Mouse (Mus musculus) left cerebral cortex, adult 18-20 months (tissue): Measurements from ENCODE around the gene Ccdc124. TPM values are rescaled to one million over a fixed set of nuclear protein-coding genes. Genes with fewer than 3 reads are reported as not detected.
A peak's percentile ranks its signal among the peaks of the same experiment; 100 is the strongest.

Experiments
- DNase-seq, 2 experiments: peaks; one replicate each; pipeline ENCODE4 v3.0.0; 2021 to 2022; ENCODE audit warnings: low spot score in 2 of 2, mixed read lengths in 1 of 2
- total RNA-seq, 2 experiments: library from RNA; stranded (reverse); gene quantifications; 2 replicates each; pipeline ENCODE4 v1.2.3; 2021

Gene Ccdc124
- total RNA-seq, 2 experiments from 2014 or later: 101 to 102 TPM

DNA sequence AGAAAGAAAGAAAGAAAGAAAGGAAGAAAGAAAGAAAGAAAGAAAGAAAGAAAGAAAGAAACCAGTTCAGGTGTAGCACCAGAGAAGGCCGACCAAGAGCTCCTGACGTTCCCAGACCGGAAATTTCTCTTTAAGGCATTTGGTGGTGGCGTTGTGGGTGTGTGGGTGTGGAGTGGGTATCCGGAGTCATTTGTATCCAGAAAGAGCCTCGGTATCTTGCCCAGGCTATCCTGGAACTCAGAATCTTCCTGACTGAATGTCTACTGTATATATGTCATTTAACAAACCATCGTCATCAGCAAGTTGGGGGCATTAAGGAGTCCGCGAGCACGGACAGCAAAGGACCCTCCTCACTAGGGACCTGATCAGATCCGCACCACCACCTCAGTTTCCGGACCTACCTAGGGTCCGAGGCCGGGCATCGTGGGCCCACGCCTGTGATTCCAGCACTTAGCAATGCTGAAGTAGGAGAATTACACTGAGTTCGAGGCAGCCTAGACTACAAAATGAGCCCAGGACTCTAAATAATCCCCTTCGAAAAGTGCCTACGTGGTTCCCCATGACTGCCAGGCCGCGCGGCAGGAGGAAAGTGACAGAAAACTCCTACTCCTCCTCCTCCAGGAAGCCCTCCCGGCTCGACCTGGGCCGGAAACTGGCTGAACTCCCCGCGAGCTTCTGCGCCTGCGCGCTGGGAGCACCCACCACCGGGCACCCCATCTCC, 932 bp downstream of the Ccdc124 start:
- no peak for DNase-seq

DNA sequence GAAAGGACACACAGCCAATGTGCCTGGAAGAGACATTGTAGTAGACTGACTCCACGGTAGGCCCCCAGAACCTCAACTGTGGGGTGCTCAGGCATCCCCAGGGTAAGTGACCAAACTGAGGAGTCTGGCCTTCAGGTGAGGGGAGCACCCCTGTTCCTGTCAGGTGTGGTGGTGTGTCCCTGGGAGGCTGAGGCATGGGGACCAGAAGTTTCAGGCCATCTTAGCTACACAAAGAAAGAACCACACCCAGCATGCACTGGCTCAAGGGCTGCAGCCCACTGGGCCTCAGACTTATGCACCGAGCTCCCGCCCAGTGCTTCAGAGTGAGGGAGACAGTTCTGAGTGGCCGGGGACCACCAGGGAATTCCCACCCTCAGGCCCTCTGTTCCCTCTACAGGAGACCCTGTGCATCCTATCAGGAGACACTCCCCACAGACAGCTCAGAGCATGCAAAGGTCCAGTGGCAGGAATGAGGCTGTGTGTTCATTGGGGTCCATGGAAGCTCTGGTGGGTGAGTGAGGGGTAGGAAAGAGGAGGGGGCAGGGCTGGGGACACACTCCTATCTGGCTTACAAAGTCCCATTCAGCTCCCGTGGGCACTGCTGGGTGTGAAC, 2.4 kb downstream of the Ccdc124 start:
- DNase-seq: no peak

DNA sequence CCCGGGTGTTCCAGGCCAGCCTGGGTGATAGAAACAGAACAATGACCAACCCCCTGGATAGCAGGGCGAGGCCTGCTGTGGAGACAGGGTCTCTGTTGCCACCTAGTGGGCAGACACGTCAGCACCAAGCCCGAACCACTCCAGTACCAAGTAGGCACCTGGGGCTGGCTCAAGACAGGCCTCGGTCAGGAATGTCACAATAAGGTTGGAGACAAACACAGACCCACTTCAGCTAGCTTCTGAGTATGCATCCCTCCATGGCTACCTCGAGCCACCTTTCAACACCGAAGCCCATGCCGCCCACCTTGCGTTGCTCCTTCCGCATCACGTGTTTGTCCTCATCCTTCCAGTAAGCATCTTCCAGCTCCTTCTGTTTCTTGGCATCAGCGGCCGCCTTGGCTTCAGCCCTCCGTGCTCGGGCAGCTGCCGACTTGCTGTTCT, 4.1 kb downstream of the Ccdc124 start:
- DNase-seq: peak; percentile 79 to 83

DNA sequence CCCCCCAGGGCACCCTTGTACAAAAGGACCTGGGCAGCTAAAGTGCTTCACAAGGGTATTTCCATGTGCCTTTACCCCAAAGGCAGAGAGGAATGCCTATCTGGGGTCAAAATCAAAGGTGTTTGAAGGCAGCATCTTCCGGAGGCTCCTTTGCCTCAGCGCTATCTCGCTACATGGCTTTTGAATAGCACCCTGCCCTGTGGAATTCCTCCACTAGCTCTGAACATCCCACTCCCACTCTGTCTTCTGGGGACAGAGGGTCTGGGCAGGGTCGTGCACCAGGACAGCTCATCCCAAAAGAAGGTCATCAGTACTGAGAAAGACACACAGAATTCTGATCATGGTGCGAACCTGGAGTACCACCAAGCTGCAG, 4.5 kb downstream of the Ccdc124 start:
- no peak for DNase-seq

DNA sequence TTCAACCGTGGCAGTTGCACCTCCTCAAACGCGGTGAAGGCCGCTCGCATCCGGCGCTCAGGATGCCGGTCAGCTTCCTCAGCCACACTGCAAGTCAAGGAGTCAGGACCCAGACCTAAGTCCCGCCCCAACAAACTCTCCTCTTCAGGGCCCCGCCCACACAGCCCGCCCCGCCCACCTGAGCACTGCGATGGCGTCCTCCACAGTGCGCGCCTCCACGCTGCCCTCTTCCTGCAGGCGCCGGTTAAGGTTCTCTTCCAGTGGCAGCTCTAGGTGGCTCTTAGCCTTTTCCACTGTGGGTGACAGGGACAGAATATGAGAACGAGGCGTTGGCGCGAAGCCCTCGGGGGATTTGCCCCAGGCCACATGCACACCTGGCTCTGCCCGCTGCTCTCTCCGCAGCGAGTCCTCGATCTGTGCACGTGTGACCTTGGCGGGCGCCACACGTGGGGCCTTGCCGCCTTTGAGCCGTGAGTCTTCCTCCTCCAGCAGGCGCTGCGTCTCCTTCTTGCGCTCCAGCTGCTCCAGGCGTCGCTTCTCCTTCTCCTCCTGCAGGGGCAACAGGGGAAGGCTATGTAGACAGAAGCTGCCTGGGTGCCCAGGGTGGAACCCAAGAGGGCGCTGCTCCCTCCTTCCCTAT, 5.1 kb downstream of the Ccdc124 start:
- no peak for DNase-seq

DNA sequence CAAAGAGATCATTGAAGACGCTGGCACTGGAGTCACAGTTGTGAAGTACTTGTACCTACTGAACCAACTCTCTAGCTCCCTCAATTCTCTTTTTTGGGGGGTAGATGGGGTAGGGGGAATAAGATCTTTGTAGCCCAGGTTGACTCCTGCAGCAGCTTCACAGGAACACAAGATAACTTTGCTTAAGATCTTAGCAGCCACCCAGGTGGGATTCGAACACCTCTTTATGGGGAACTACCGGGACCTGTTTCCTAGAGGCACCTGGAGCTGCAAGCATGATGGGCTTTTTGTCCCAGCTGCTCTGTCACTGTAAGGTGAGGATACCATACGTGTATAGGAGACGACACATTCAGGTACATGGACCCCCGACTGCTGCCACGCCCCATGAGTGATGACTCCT, 7.2 kb downstream of the Ccdc124 start:
- DNase-seq: no peak

DNA sequence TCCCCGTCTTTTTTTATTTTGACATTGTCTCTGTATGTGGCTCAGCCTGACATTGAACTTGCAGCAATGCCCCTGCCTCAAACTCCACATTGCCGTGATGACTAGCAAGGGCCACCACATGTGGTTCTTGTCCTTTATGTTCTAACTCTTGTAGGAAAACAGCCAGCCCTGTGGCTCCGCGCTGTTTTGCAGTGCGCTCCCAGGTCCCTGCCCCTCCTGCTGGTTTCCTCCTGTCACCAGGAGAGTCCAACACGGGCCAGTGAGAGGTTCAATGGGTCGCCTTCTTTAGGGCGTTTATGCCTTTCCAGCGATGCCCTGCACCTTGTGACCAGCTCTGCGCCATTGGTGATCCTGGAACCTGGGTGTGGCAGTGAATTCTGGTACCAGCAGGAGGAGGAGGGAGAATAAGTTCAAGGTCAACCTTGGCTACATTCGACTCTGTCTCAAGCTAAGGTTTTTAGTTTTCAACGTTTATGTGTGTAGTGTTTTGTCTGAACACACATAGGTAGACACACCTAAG, 7.7 kb downstream of the Ccdc124 start:
- no peak for DNase-seq

DNA sequence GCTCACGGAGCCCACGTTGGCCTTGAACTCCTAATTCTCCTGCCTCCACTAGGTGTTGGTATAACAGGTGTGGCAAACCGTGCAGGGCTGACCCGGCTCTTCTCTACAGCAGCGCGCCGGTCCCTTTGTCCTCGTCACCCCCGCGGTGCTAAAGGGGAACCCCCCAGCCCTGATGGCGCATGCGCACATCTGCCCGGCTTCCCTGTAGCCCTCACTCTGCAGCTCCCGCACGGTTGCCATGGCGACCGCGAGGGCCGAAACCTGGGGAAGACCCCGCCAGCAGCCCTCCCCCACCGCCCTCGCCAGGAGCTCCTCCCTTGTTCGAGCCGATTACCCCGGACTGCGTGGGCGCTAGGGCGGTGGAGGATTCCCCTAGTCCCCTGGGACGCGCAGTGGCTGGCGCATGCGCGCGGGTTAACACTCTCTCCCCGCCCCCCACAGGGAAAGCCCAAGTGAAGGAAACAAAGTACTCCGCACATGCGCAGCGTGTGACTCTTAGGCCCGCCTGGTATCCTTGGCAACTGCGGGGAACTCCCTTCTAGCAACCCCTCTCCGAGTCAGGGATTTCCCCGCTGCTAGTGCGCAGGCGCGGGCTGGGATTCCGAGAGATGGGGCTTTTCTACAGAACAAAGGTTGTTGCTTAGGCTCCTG, 8.3 kb downstream of the Ccdc124 start:
- DNase-seq: peak; percentile 99 to 100

DNA sequence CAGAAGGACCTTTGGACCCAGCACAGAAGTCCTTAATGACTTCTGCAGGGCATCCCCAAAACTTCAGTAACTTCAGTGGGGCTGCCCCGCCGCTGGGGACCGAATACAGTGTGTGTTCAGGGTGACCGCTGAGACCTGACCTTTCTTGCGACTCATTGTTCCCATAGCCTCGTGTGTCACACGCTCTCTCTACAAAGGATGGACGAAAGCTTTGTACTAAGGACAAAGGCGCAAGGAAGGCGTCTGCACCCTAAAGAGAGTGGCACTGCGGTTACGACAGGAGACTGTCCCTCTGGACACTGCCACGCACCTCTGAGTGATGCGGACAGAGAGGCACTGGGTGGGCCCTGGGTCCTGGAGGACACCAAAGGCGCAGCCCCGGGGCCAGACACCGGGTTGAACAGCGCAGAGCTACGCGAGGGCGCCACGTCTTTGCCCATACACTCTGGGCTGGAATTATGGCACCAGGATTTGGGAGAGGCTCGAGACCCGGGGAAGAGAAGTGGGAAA, 9.0 kb downstream of the Ccdc124 start:
- DNase-seq: no peak

DNA sequence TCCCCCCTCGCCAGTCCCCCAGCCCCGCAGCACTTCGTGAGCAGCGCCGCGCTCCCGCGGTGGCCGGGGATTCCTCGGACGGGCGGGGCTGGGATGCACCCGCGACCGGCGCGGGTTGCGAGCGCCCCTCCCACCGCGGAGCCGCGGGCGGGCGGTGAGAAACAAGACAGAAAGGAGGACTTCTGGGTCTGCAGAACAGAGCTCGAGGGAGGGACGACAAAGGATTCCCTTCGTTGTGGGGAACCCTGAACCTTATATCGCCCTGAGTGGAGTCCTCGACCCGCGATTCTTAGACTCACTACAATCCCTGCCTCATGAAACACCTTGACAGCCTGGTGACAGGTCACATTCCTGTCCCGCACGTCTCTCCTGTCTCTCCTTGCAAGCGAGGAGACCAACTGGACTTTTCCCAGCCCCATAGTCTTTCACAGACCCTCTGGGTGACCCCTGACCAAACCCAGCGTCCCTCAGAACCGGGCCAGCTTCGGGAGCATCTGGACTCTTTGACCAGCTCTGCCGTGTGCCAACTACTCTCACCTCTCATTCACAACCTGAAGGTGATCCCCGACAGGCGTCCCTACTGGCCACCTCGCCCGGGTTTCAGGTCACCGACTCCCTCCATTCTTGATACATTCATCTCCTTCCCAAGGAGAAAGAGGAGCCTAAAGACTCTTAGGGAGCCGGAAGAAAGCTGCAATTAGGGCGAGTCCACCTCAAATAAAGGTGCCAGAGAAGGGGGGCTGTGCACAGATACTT, 9.6 kb downstream of the Ccdc124 start:
- DNase-seq: peak in 1 of 2 experiments; percentile 45

DNA sequence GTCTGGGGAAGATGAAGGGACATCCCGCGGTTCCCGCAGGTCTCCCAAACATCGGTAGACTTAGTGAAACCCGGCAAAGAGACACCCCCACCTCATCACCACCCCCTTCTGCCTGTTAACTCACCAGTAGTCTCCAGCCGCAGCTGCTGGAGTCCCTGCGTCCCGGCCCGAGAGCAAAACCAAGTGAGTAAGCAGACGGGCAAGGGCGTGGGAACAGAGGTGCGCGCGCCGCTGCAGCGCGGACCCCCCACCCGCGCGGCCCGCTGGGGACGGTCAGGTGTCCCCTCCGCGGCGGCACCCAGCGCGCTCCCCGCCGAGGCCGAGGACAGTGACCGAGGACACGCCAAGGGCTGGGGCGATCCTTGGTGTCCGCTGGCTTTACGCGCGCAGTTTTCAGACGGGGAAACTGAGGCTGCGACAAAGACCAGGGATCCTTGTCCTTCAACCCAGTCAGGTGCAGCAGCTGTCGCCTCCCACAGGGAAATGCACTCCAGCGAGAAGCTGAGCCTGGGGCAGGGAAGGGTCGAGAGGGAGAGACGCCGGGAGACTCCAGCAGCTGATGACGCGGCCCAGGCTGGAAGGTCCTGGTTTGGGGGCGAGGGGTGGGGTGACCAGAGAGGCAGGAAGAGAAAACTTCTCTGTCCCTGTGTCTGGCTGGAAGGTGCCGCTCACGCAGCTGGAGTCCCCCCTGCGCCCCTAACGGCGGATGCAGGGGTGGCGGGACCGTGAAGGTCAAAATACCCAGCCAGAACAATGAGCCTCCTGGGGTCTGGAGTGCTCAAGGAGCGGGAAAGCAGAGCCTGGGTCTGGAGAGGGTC, 10.7 kb downstream of the Ccdc124 start, which contains the start of gene Kcnn1:
TSS of gene Kcnn1 (minus strand) at position 435 of the 818 bp plus-strand sequence.
- no peak for DNase-seq

DNA sequence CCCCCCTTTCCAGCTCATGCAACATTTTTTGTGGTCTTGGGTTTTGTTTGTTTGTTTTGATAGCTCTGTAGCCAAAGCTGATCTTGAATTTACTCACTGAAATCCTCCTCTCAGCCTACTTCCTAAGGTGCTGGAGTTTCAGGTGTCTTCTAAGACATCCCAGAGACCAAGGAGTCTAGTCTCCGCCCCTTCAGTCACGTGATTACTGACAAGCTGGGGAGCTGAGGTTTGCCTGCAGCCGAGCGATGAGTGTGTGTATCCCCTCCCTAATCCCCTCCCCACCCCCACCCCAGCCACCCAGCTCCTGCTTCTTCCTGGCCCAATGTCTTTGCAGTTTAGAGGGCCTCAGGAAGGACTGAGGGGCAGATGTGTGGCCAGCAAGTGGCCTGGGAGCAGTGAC, 16.2 kb downstream of the Ccdc124 start:
- DNase-seq: no peak

DNA sequence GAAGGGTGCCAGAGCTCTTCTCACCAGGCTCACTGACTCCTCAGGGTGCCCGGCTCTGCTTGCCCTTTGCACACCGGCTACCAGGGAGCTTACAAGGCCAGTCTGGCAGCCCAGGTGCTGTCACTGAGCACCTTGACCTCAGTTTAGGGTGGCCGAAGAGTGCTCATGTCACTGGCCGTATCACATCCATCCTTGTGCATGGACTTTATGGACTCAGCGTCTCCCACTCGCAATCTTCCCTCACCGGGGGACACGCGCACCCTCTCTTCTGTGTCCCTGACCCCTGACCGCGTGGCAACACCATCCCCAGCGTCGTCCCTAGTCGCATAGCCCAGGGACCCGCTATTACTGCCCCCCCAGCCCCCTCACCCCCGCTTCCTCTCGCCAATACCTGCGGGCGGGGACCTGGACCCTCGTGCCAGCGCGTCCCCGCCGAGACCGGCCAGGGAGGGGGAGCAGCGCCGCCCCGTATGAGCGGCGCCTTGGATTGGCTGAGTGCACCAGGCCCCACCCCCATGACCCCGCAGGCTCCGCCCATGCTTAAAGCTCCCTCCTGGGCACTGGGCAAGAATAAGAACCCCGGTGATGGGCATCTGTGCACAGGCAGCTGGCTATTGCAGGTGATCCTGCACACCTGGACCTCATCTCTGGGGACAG, 17.1 kb downstream of the Ccdc124 start:
- DNase-seq: peak; percentile 77 to 80

DNA sequence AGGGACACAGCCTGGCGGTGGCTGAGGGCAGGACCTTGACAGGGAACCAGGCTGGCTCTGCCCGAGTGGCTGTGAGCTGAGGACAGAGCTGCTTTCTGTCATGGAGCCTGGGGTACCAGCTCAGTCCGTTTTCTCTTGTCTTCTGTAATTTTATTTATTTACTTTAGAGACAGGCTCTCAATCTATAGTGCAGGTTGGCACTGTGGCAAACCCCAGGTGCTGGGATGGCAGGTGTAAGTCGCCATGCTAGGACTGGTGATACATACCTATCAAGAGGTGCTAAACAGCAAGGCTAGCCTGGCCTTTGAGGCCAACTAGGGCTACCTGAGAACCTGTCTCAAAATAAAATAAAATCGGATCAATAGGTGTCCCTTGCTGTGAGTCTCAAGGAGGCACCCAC, 17.7 kb downstream of the Ccdc124 start:
- DNase-seq: no peak

DNA sequence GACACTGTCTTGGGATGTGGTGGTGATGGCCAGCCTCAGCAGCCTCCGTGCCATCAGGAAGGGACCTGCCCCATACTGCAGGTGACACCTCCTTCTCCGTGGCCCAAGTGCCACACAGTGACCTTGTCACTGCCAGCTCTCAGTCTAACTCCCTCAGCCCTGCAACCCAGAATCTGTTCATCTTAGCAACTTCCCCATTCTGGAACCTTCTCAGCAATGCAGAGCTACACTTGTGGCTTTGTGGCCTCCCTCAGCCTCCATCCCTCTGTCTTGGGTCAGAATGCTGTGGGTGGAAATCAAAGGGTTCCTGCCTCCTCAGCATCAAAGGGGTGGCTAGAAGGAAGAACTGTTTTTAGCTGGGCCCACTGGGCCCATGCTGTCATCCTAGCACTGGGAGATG, 19.9 kb downstream of the Ccdc124 start:
- no peak for DNase-seq

DNA sequence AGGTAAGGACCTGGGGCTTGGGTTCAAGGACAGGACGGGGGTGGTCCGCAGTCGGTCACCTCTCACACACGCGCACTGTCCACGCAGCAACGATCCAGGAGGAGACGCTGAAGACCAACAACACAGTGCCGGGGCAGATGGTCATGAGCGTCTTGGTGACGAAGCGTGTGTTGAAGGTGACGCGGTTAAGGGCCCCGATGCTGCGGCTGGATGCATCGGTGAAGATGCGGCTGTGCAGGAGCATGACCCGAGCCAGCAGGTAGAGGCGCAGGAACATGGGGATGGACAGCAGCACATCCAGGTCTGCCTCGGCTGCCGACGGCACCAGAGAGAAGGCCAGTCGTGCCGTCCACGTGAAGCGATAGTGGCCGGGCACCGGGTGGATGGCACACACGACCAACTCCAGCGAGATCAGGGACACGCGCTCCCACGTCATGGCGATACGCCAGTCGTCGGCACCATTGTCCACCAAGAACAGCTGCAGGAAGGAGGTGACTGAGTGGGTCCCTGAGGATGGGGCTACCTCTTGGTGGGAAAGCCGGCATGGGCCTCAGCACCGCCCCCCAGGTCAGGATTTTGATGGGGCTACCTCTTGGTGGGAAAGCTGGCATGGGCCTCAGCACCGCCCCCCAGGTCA, 21.0 kb downstream of the Ccdc124 start:
- no peak for DNase-seq

DNA sequence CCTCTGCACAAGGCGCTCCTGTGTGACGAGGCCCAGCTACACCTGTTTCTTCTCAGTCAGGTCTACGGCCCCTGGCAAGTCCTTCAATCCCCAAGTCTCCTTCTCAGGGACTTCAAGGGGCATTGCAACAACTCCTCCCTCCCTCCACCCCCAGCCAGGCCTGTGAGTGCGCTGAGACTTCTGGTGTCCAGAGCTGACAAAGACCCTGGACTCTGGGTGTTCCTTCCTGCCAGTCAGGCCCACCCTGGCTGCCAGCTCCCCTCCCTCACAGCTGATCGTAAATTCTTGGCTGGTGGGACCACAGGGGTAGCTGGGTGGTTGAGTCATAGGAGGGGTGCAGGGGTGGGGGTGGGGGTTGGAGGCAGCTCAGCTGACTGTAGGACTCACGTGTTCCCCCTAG, 21.9 kb downstream of the Ccdc124 start:
- no peak for DNase-seq

DNA sequence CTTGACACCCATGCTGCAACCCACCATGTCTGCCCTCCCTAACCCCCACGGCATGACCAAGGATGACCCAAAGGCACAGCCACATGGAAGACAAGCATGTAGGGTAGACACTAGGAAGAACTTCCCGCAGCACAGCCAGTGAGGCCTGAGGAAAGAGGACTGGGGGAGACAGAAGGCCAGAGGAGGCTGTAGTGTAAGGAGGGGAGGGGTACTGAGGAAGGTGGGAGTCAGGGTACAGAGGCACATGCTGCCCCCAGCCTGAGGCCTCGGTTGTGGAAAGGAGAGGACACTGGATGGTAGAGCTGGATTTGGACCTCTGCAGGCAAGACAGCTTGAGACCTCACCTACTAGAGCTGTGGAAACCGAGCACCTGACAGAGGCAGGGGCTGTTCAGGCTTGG, 22.8 kb downstream of the Ccdc124 start:
- no peak for DNase-seq
